Mouse (Mus musculus) E14TG2a.4 (cell line): ENCODE measurements around the gene Gpx1.
"Not testable (repeated sequence)": the region's sequence is repeated elsewhere in the genome, so short reads cannot be mapped to it uniquely, and the experiment has no call there.

Experiments used
- H3K27me3 ChIP-seq: 2 replicates; pipeline ENCODE4 v1.6.1; 2014; ENCODE audit warnings: low read length, control low read depth; ENCODE audit not compliant: insufficient read depth
- H3K36me3 ChIP-seq: 2 replicates; pipeline ENCODE4 v1.6.1; 2014; ENCODE audit warnings: low read length, control low read depth; ENCODE audit not compliant: insufficient read depth
- H3K4me1 ChIP-seq: replicated peaks from 2 replicates; pipeline ENCODE4 v1.6.1; 2014; ENCODE audit warnings: low read depth, low read length, control low read depth
- H3K4me3 ChIP-seq: replicated peaks from 2 replicates; pipeline ENCODE4 v1.5.1; 2014; ENCODE audit warnings: mild to moderate bottlenecking, low read length
- H3K9me3 ChIP-seq: 2 replicates; pipeline ENCODE4 v1.6.1; 2014; ENCODE audit warnings: low read length, control low read depth
- CTCF ChIP-seq: conservative IDR thresholded peaks from 2 replicates; pipeline ENCODE4 v1.5.1; 2014; ENCODE audit warnings: low read length
- NANOG ChIP-seq: IDR thresholded peaks from 2 replicates; pipeline ENCODE4 v1.6.1; 2014; ENCODE audit warnings: borderline replicate concordance, low read length, mixed read lengths
- POU5F1 ChIP-seq: IDR thresholded peaks from 2 replicates; pipeline ENCODE4 v1.6.1; 2014; ENCODE audit warnings: low read length, borderline replicate concordance

Gene Gpx1

GRCm38 (mm10) chr9:108305629-108306520, 32.8 kb upstream of the Gpx1 start, which contains the start of the genes Rhoa and Tcta:
TSS of gene Rhoa (plus strand) at chr9:108306129.
TSS of gene Tcta (minus strand) at chr9:108306160.
- peaks cover 52% of the 10 kb centered on the region for H3K36me3 ChIP-seq
- no peaks in the 10 kb centered on the region for H3K9me3 ChIP-seq
- peaks cover 60% of the 10 kb centered on the region for H3K4me1 ChIP-seq
- no peak for TF ChIP-seq POU5F1
- H3K27me3 ChIP-seq = no peaks in the 10 kb centered on the region
- peak within 1 kb of the TSS; percentile 92 for H3K4me3 ChIP-seq

GRCm38 (mm10) chr9:108306571-108306980, 32.1 kb upstream of the Gpx1 start:
- no peaks in the 10 kb centered on the region for H3K27me3 ChIP-seq
- TF ChIP-seq POU5F1 (no peak), CTCF (no peak), NANOG (no peak)
- H3K4me3 ChIP-seq = peak overlapping the region; percentile 92
- peaks cover 53% of the 10 kb centered on the region for H3K36me3 ChIP-seq
- H3K9me3 ChIP-seq = no peaks in the 10 kb centered on the region
- peaks cover 61% of the 10 kb centered on the region for H3K4me1 ChIP-seq

DNA sequence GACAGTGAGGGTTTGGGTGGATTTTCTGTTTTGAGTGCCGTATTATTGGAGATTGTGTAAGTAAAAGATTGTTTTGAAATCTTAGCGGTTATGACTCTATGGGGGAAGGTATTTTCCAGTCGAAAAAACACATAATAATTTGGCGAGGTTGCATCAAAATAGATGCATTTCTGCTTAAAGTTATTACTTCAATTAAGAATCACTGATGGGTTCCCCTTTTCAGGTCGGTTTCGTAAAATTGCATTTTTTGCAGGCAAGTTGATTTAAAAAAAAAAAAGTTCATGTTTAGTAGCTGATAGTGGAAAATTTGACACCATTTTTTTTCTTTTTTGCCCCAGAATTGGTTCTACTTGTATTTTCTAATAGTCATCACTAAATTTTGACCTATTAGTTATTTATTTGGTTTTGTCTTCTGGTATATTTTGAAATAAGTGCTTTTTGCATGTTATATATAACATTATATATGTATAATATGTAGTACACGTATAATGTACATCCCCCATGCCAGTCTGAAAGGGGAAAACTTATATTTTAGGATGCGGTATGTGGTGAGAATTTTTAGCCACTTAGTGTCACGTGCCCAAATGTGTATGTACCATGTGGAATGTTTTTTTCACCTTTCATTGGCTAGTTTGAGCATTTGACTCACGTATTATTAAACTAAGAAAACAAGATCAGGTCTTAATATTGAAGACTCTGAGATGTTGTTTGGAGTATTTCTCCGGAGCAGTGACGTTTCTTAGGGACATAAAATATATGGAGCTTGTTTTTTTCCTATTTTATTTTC, 31.5 kb upstream of the Gpx1 start:
- TF ChIP-seq CTCF = no peak
- no peak for TF ChIP-seq NANOG
- no peak for TF ChIP-seq POU5F1
- Histone ChIP-seq H3K9me3 (no peaks in the 10 kb centered on the region), H3K4me1 (peaks cover 61% of the 10 kb centered on the region), H3K4me3 (peak overlapping the region; percentile 92), H3K27me3 (no peaks in the 10 kb centered on the region), H3K36me3 (peaks cover 54% of the 10 kb centered on the region)

- H3K4me3 ChIP-seq = peak overlapping the region; percentile 92
- H3K36me3 ChIP-seq = peaks cover 52% of the 10 kb centered on the region
- H3K4me1 ChIP-seq = peaks cover 65% of the 10 kb centered on the region
- TF ChIP-seq NANOG = no peak
- TF ChIP-seq CTCF = no peak
- TF ChIP-seq POU5F1 = no peak
- no peaks in the 10 kb centered on the region for H3K9me3 ChIP-seq
- H3K27me3 ChIP-seq = no peaks in the 10 kb centered on the region
Observed at GRCm38 (mm10) chr9:108308141-108308540, 30.6 kb upstream of the Gpx1 start.

DNA sequence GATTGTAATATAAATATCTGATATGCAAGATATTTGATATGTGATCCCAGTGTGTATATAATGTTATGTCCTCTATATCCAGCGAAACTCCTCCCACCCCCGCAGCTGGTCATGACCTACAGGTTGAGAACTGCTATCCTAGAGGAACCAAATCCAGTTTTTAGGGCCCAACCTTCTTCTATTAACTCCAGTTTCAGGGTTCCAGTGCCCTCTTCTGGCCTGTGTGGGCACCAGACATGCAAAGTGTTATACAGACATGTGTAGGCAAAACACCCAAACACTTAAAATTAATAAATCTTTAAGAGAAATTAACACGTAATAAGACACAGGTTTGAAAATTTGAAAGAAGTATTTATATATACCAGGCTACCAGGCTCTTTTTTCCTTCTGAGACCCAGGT, 21.1 kb upstream of the Gpx1 start:
- Histone ChIP-seq H3K4me1 (peaks cover 83% of the 10 kb centered on the region), H3K36me3 (peaks cover 84% of the 10 kb centered on the region), H3K4me3 (no peak overlapping the region), H3K27me3 (no peaks in the 10 kb centered on the region), H3K9me3 (no peaks in the 10 kb centered on the region)
- no peak for TF ChIP-seq NANOG

GRCm38 (mm10) chr9:108318462-108318861, 20.2 kb upstream of the Gpx1 start:
- TF ChIP-seq CTCF (no peak), POU5F1 (no peak), NANOG (no peak)
- Histone ChIP-seq H3K4me3 (no peak overlapping the region), H3K4me1 (peaks cover 86% of the 10 kb centered on the region), H3K36me3 (peaks cover 82% of the 10 kb centered on the region), H3K9me3 (no peaks in the 10 kb centered on the region), H3K27me3 (no peaks in the 10 kb centered on the region)

DNA sequence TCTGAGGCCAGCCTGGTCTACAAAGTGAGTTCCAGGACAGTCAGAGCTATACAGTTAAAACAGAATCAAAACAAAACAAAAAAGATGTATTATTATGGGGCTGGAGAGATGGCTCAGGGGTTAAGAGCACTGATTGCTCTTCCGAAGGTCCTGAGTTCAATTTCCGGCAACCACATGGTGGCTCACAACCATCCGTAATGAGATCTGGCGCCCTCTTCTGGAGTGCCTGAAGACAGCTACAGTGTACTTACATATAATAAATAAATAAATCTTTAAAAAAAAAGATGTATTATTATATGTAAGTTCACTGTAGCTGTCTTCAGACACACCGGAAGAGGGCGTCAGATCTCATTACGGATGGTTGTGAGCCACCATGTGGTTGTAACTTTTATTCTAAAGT, 16.6 kb upstream of the Gpx1 start:
- H3K4me3 ChIP-seq, H3K9me3 ChIP-seq, H3K27me3 ChIP-seq: not testable (repeated sequence)
- Histone ChIP-seq H3K36me3 (peaks cover 85% of the 10 kb centered on the region), H3K4me1 (peaks cover 89% of the 10 kb centered on the region)
- TF ChIP-seq CTCF = peak; percentile 15

DNA sequence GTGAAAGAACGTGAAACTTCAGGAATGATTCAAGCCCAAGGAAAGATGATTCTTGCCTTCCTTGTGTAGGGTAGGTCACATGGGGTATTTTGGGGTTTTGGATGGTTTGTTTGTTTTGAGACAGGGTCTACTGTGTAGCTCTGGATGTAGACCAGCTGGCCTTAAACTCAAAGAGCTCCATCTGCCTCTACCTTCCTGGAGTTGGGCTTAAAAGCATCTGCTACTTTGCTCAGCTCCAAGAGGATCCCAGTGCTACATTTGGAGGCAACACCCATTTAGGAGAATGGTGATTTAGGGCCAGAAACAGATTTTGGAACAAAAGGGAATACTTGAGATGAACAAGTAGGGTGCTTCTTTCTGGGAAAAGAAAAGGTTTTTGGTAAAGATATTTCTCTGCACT, 13.9 kb upstream of the Gpx1 start:
- Histone ChIP-seq H3K36me3 (peaks cover 87% of the 10 kb centered on the region), H3K4me1 (peaks cover 61% of the 10 kb centered on the region), H3K9me3 (no peaks in the 10 kb centered on the region), H3K4me3 (no peak overlapping the region), H3K27me3 (no peaks in the 10 kb centered on the region)
- TF ChIP-seq NANOG (no peak), CTCF (no peak), POU5F1 (no peak)

DNA sequence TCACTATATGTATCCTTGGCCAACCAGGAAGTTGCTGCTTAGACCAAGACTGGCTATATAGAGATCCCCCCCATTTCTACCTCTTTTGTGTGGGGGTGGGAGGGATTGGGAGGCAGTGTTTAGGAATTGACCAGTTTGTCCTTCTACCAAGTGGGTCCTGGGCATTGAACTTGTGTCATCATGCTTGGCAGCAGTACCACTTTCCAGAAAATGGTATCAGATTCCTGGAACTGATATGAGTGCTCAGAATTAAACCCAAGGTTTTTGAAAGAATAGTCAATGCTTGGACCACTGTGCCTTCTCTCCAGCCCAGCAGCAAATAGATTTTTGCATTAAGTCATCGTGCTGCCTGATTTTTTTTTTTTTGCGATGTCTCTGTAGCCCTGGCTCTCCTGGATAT, 12.9 kb upstream of the Gpx1 start:
- H3K9me3 ChIP-seq = no peaks in the 10 kb centered on the region
- peaks cover 52% of the 10 kb centered on the region for H3K4me1 ChIP-seq
- TF ChIP-seq CTCF (no peak), POU5F1 (no peak), NANOG (no peak)
- peaks cover 89% of the 10 kb centered on the region for H3K36me3 ChIP-seq
- no peak overlapping the region for H3K4me3 ChIP-seq
- H3K27me3 ChIP-seq = no peaks in the 10 kb centered on the region
